Mouse (Mus musculus) C2C12 (cell line): Measurements from ENCODE around the gene Gpr1. TPM values are rescaled to one million over a fixed set of nuclear protein-coding genes. Genes with fewer than 3 reads are reported as not detected.
"Not testable (repeated sequence)": the region's sequence is repeated elsewhere in the genome, so short reads cannot be mapped to it uniquely, and the experiment has no call there.

Experiments
- H3K27me3 ChIP-seq: one replicate; pipeline ENCODE4 v1.6.1; 2011; ENCODE audit not compliant: control insufficient read depth, insufficient read depth, insufficient read length
- H3K36me3 ChIP-seq: one replicate; pipeline ENCODE4 v1.6.1; 2011; ENCODE audit not compliant: control insufficient read depth, insufficient read depth
- H3K4me3 ChIP-seq: one replicate; pipeline ENCODE4 v1.5.1; 2011; ENCODE audit warnings: mild to moderate bottlenecking, control low read depth; ENCODE audit not compliant: poor library complexity, insufficient read depth, severe bottlenecking
- H3K79me2 ChIP-seq: one replicate; pipeline ENCODE4 v1.6.1; 2011; ENCODE audit not compliant: control insufficient read depth, insufficient read depth
- H3K79me3 ChIP-seq: one replicate; pipeline ENCODE4 v1.6.1; 2011; ENCODE audit warnings: low read depth, control low read depth
- H3ac ChIP-seq: one replicate; pipeline ENCODE3; 2011; ENCODE audit warnings: low read depth; ENCODE audit not compliant: control insufficient read depth, insufficient read length
- CEBPB ChIP-seq: IDR thresholded peaks from one replicate; pipeline ENCODE4 v1.6.1; 2011; ENCODE audit warnings: low read depth, mild to moderate bottlenecking, control low read depth, moderate library complexity
- CTCF ChIP-seq: IDR thresholded peaks from one replicate; pipeline ENCODE4 v1.5.1; 2011; ENCODE audit not compliant: control insufficient read depth, insufficient read depth, insufficient read length
- FOSL1 ChIP-seq: IDR thresholded peaks from one replicate; pipeline ENCODE4 v1.8.0; 2011; ENCODE audit warnings: mild to moderate bottlenecking, low read length; ENCODE audit not compliant: poor library complexity, insufficient read depth, severe bottlenecking
- MAX ChIP-seq: IDR thresholded peaks from one replicate; pipeline ENCODE4 v1.6.1; 2011; ENCODE audit warnings: mild to moderate bottlenecking, control low read depth
- MYOD1 ChIP-seq: IDR thresholded peaks from one replicate; pipeline ENCODE4 v1.6.1; 2011; ENCODE audit warnings: low read depth; ENCODE audit not compliant: control insufficient read depth, insufficient read length
- MYOG ChIP-seq: IDR thresholded peaks from one replicate; pipeline ENCODE4 v1.6.1; 2011; ENCODE audit not compliant: control insufficient read depth, insufficient read length; ENCODE audit errors: extremely low read depth
- USF1 ChIP-seq: IDR thresholded peaks from one replicate; pipeline ENCODE4 v1.6.1; 2011; ENCODE audit warnings: low read depth, mild to moderate bottlenecking, control low read depth, moderate library complexity
- polyA plus RNA-seq: library from polyadenylated mRNA; unstranded; fragments of >200 nt; fragmentation: generic; extraction: Trizol; gene quantifications from one replicate; pipeline ENCODE4 v1.2.1, GENCODE M21; 2012; ENCODE audit warnings: missing spikeins

Gene Gpr1
- polyA plus RNA-seq, 1 experiment: not detected

DNA sequence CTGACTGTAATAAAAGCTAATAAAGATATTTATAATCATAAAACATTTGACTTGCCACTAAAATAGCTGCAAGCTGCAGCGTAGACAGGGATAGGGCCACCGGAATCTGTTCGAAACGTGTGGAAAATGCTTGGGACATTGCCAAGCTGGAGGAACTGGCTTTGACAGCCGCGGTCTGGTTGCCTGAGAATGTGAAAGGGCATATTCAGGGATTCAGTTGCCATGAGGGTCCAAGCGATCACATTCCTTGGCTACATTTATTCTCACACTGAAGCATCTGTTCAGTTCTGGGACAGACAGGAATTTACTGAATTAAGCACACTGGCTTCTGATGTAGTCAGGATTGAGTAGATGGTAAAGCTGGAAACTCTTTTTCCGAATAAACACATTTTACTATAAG, 23.5 kb downstream of the Gpr1 start:
- no peak for TF ChIP-seq CEBPB
- TF ChIP-seq MYOG: no peak
- no peak for TF ChIP-seq MYOD1
- no peak for TF ChIP-seq USF1
- TF ChIP-seq FOSL1: no peak
- TF ChIP-seq MAX: no peak
- TF ChIP-seq CTCF: no peak
- H3K79me2 ChIP-seq: no peaks in the 10 kb centered on the region
- no peak overlapping the region for H3ac ChIP-seq

DNA sequence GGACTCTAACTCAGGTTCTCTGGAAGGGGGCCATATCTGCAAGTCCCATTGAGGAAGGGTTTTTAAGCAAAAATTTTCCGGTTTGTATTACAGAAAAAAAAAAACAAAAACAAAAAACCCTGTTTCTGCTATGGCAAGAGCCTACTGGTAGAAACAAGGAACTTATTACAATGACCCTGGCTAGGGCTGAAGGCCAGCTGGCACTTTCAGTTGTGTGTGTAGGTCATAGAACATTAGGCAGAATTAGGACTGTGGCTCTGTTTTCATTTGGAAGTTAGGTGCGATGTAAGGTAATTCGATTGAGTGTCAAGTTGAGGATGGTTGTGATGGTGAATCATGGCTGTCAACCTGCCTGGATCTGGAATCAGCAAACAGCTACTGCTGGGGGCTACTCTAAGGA, 25.8 kb downstream of the Gpr1 start:
- no peaks in the 10 kb centered on the region for H3K79me3 ChIP-seq

More for the DNA sequence above, 23.5 kb downstream of the Gpr1 start:
- Histone ChIP-seq H3K4me3 (no peak overlapping the region), H3K36me3 (no peaks in the 10 kb centered on the region), H3K79me3 (no peaks in the 10 kb centered on the region), H3K27me3 (no peaks in the 10 kb centered on the region)

DNA sequence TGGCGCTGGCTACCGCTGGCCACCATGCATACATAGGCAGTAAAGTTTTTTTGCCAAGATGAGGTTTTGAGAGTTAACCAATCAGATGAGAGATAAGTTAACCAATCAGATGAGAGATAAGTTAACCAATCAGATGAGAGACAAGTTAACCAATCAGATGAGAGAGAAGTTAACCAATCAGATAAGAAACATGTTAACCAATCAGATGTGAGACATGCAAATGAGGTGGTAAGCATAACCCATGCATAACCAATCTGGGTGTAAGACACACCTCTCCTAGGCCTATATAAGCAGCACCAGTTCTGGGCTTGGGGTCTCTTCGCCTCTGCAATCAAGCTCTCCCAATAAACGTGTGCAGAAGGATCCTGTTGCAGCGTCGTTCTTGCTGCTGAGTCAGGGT, 28.9 kb downstream of the Gpr1 start:
- H3ac ChIP-seq, H3K27me3 ChIP-seq, H3K79me3 ChIP-seq, H3K79me2 ChIP-seq, H3K4me3 ChIP-seq: not testable (repeated sequence)
- peaks cover 28% of the 10 kb centered on the region for H3K36me3 ChIP-seq

More for the DNA sequence above, 25.8 kb downstream of the Gpr1 start:
- Histone ChIP-seq H3K79me2 (no peaks in the 10 kb centered on the region), H3K36me3 (peaks cover 4% of the 10 kb centered on the region), H3ac (no peak overlapping the region), H3K27me3 (no peaks in the 10 kb centered on the region), H3K4me3 (no peak overlapping the region)
- TF ChIP-seq MYOG (no peak), FOSL1 (no peak)

DNA sequence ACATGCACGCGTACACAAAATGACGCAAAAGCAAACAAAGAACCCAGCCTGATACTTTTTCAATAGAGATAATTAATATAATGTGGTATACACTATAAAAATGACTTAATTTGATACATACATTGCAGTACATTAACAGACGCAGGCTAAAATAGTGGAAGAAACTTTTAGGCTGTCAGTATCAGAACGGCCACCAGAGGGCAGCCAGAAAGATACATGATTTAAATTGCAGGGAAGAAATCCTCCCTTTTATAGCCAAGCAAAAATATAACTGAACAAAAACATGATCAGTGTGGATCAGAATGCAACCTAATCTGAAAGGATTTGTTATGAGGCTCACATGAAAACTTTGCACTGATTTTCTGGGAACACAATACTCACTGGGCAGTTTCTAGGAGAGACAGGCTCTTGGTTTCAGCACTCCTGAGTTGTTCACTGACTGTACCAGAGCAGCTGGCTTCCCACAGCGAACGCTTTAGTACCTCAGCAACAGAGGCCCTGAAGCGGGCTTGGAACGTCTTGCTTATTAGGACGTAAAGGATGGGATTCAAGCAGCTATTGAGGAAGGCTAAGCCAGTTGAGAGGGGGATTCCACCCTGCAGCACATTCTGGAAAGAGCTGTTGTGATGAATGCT, 31.6 kb downstream of the Gpr1 start:
- Histone ChIP-seq H3K4me3 (no peak overlapping the region), H3K79me2 (peaks cover 25% of the 10 kb centered on the region), H3K79me3 (peaks cover 16% of the 10 kb centered on the region), H3K27me3 (no peaks in the 10 kb centered on the region), H3K36me3 (peaks cover 54% of the 10 kb centered on the region), H3ac (no peak overlapping the region)
- TF ChIP-seq MAX (no peak), CEBPB (no peak), MYOG (no peak), USF1 (no peak), MYOD1 (no peak)

DNA sequence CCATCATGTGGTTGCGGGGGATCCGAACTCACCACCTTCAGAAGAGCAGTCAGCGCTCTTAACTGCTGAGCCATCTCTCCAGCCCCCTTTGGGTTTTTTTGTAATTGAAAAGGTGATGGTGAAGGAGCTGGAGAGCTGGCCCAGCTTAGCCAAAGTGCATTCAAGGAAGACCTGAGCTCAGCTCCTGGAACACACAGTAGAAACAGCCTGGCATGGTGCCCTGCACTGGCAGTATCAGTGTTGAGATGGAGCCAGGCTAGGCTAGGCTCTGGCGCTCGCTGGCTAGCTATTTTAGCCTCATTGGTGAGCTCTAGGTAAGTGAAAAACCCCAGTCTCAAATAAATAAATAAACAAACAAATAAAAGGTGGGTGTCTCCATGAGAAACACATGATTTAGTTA, 32.1 kb downstream of the Gpr1 start:
- H3K79me2 ChIP-seq: peaks cover 30% of the 10 kb centered on the region
- H3K36me3 ChIP-seq: peaks cover 59% of the 10 kb centered on the region
- H3K27me3 ChIP-seq: no peaks in the 10 kb centered on the region
- no peak overlapping the region for H3K4me3 ChIP-seq
- no peak for TF ChIP-seq MAX
- TF ChIP-seq CTCF: no peak
- no peak for TF ChIP-seq CEBPB
- TF ChIP-seq MYOD1: no peak
- no peak for TF ChIP-seq USF1
- TF ChIP-seq MYOG: no peak
- TF ChIP-seq FOSL1: no peak
- no peak overlapping the region for H3ac ChIP-seq
- H3K79me3 ChIP-seq: peaks cover 22% of the 10 kb centered on the region

DNA sequence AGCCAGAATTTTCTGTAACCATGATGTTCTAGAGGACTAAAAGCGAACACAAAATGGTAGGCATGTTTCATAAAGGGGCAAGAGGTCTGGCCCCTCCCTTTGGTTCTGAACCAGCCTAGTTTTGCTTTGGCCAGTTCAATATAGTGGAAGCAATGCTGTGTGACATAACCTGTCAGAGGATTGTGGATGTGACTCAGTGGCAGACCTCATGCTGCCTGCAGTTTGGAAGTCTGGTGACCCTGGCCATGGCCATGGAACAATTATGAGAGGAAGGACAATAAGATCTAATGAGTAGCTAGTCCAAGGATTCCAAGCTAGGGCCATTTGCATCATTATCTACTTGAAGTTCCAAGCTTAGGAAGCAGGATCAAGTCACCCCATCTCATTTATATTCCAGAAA, 32.9 kb downstream of the Gpr1 start:
- Histone ChIP-seq H3K79me3 (peaks cover 24% of the 10 kb centered on the region), H3K4me3 (no peak overlapping the region), H3K79me2 (peaks cover 35% of the 10 kb centered on the region), H3K36me3 (peaks cover 59% of the 10 kb centered on the region), H3ac (no peak overlapping the region), H3K27me3 (no peaks in the 10 kb centered on the region)
- TF ChIP-seq CEBPB (no peak), USF1 (no peak), MYOD1 (no peak), MAX (no peak), CTCF (no peak), FOSL1 (no peak), MYOG (no peak)
